Mouse (Mus musculus) kidney, postnatal 4 days (tissue): ENCODE measurements around the gene Dohh.

Source experiments
- DNase-seq, 2 experiments: peaks; one replicate each; pipeline ENCODE4 v3.0.0; 2021; ENCODE audit warnings: mixed read lengths in 2 of 2

The Dohh gene

DNA sequence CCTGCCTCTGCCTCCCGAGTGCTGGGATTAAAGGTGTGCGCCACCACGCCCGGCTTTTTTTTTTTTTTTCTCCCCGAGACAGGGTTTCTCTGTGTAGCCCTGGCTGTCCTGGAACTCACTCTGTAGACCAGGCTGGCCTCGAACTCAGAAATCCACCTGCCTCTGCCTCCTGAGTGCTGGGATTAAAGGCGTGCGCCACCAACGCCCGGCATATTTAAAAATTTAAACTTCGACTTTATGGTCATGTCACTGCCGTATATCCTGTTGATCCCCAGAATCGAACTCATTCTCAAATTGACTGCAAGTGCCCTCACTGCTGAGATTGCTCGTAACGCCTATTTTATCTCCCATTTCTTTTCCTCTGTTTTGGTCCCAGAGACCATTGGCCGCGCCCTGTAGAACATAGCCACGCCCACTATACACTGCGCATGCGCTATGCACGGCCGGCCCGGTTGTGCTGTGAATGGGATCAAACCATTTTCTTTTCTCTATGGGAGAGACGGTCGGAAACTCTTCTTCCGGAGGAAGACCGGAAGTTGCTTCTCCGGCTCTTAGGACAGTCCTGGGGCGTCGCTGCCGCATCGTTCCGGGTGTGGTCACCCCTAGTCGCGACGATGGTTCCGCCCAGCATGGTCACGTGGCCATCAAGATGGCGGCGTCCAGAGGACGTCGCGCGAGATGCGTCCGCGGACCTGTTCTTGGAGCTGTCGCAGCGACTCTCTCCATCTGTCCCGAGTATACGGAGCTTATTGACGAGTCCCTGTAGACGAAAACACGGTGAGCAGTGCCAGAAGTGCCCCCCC, at the start of gene Dohh, which contains the start of gene Gm48551:
TSS of gene Dohh (plus strand) at position 627 of the 803 bp plus-strand sequence.
TSS of gene Gm48551 (plus strand) at position 665 of the 803 bp plus-strand sequence.
- DNase-seq, result peak; percentile 100

DNA sequence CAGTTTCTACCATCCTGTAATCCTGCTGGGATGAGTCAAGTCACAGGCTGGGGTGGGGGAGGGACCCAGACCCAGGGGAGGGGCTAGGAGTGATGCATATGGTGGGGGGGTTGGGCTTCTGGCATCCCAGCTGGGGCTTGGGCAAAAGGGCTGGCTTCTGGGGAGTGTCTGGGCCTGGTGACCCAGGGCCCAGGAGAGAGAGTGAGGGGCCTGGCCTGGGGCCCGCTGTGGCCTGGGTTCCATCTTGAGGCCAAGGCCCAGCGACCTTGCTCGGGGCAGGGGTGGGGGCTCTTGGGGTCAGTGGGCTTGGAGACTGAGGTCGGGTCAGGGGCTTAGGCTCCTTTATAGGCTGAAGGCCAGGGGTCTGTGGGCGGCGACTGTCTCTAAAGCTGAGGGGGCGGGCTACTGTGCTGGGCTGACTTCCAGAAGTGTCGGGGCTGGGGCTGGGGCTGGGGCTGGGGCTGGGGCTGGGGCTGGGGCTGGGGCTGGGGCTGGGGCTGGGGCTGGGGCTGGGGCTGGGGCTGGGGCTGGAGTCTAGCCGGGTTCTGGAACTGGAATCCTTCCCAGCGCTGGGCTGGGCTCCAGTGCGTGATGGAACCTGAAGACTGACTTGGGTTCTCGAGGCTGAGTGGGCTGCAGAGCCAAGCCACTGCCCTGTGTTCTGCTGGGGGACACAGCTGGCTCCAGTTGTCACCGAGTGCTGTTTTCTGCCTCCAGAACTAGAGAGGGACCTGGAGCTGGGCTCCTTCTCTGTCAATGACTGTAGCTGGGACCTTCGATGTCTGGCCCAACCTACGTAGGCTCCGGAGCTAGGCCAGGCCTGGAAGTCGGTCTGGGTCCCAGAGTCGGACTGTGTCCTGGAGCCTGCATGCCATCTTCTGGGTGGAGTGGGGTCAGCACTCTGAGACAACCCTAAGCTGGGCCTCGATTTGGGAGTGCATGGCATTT, 48.6 kb upstream of the Dohh start:
- peak; percentile 57 to 71 for DNase-seq

DNA sequence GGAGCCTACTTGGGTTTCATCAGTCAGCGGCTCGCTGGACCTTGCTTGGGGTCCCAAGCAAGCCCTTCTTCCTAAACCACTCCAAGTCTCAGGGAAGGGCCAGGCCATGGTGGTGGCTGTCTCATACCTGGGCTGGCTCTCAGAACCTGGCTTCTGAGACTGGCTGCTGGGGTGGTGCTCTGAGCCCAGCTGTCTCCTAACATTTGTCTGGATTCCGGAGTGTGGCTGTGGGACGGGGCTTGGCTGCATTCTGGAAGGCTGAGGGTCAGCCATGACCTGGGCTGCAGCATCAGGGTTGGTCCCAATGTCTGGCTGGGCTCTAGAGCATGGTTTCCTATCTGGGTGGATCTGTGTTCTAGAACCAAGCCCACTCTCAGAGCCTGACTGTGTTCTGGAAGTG, 47.7 kb upstream of the Dohh start:
- no peak for DNase-seq

DNA sequence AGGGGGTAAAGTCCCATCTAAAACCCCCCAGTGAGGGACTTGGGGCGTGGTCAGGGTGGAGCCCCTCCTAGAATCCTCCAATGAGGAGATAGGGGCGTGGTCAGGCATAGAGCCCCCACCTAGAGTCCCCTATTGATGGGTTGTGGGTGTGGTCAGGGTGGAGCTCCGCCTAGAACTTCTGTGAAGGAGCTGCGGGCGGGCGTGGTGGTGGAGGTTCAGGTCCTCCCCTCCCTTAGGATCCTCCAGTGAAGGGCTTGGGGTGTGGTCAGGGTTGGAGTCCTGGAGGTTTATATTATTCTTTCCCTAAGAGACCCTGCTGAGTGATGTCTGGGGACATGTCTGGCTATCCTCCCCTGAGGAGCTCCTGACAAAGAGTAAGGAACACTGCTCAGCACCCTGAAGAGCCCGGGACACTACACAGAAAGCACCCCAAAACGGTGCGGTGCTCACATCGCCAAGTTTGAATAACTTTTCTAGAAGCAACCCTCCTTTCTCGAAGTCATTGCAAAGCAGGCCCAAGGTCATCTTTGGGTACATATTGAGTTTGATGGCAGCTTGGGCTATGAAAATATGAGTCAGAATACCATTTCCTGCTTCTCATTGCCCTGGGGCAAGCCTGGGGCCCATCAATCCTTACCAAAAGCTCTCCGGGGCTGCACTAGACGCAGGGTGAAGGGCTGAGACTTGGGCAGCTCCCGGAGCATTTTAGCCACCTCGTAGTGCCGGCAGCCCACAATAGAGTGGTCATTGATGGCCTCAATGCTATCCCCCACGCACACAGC, 43.5 kb upstream of the Dohh start:
- no peak for DNase-seq

DNA sequence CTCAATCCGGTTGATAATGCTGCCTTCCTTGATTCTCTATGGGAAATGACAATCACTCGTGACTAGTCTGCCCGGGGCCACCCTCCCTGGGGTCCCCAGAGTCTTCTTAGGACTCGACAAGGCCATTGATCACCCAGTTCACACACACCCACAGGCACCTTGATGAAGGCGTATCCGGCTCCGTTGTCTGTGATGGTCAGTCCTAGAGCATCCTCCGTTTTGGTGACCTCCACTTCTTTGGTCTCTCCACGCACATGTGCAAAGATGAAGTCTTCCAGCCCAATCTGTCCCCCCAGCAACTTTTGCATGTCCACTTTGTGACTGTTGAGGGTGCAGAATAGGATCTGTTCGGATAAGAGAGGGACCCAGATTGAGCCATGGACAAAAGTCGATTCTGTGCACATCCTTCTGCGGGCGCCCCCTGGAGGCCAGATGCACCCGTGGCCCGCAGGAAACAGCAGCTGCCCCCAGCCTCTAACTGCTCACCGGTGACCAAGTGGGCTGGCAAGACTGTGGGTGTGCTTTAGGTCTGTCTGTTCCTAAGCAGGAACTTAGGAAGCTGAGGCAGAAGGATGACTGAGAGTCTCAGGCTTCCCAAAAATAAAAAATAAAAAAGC, 42.8 kb upstream of the Dohh start:
- DNase-seq, result peak; percentile 88 to 90

DNA sequence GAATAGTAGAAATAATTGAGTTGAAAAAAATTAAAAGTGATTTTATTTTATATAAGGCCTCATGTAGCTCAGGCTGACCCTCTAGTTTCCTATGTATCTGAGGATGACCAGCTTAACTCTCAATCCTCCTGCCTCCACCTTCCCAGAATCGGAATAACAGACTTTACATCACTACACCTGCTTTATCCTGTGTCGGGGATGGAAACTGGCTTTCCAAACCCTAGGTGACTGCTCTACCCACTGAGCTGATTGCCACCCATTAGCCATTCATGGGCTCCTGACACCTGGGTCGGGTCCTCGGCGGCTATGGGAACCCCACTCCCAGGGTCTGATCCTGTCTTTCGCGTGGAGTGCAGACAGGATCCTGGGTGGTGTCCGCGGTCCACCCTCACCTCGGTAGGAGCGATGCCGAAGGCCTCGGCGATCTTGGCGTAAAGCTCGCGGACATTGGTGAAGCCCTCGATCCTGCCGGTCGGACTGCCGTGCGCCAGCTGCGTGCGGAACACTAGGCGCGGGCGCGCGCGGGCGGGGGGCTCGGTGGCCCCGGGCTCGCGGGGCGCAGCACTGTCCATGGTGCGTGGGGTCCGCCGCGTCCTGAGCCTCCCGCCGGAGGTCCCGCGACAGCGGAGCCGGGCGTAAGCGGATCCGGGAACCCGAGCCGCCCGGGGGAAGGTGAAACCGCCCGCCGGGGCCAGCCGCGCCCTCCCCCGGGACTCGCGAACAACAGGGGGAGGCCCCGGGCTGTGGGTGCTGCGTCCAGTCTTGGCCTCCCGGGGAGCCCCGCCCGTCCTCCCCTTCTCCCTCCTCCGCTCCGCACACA, 41.3 kb upstream of the Dohh start, which contains the start of gene Gipc3:
TSS of gene Gipc3 (minus strand) at position 581 of the 820 bp plus-strand sequence.
- no peak for DNase-seq

DNA sequence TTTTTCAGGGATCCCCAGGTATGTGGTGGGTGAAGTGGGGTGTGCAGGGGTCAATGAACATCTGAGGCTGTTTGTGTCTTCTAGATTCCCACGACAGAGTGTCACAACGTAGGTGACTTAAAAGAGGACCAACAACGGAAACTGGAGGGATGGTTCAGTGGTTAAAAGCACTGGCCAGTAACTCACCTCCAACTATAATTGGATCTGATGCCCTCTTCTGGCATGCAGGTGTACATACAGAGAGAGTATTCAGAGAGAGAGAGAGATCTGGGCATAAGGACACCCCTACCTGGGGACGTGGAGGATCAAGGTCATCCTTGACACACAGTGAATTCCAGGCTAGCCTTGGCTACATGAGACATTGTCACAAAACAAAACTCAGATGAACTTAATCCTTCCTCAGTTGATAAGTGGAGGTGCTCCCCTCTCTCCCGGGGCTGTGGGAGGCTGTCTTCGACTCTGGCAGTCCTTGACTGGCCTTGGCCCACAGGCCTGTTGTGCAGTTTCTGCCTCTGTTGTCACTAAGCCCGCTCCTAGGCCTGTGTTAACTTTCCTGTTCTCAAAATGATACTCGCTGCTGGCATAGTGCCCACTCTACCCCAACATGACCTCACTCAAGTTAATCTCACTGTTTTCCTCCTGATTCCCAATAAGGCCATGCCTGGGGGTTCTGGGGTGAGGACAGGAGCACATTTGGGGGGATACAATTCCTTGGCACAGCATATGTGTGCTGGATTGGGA, 39.6 kb upstream of the Dohh start:
- no peak for DNase-seq

DNA sequence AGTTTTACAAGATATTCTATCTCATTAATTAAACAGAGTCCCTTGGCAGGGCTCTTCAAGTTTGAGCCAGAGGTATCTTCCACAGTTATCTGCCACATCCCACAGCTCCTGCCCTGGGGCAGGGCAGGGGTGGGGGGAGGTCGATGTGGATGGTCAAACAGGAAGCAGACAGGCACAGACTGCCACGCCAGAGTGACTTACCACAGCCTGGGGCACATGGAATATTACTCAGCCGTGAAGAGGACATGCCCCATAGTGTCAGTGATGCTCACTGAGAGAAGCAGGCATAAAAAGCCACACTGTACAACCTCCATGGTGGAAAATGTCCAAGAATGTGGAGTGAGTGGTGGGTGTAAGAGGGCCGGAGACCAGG, 39.1 kb upstream of the Dohh start:
- no peak for DNase-seq

DNA sequence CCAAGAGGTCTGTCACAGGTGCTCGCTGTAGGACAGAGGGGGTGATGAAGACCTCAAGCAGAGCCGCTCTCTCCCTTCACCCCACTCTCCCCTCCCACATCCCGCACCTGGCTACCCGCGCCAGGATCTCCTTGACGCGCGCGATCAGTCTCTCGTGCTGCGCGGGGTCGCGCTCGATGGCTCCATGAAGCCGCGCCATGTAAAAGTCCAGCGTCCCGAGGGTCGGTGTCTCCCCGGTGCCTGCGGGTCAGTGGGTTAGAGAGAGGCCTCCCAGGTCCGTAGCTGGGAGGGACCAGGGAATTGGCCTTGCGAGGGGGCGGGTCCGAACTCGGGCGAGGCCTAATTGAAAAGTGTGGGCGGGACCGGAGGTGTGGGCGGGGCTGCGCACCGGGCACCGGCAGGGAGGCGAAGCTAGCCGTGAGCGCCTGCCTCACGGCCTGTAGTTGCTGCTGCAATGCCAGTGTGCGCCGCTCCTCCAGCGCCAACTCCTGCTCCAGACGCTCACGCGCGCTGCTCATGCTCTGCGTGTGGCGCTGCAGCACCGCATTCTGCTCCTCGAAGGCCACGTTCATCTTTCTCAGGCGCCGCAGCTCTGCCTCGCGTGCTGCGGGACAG, 37.7 kb upstream of the Dohh start:
- peak; percentile 86 to 91 for DNase-seq

DNA sequence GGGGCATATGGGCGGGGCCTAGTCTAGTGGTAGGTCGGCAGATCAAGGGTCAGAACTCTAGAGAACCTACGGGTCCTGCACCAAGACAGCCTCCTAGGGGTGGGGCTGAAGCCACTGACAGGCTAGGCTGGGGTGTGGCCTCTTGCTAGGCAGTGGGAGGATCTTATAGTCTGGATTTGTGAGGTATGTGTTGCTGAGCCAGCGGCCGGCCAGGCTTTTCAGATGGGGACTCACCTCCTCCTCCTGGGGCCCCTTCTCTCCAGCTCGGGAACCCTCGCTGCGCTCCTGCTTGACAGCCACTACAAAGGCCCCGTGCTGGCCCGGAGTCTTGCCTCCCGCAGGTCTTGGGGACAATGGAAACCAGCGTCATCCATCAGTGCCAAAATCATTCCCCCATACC, 35.1 kb upstream of the Dohh start:
- DNase-seq, result peak; percentile 61 to 77

DNA sequence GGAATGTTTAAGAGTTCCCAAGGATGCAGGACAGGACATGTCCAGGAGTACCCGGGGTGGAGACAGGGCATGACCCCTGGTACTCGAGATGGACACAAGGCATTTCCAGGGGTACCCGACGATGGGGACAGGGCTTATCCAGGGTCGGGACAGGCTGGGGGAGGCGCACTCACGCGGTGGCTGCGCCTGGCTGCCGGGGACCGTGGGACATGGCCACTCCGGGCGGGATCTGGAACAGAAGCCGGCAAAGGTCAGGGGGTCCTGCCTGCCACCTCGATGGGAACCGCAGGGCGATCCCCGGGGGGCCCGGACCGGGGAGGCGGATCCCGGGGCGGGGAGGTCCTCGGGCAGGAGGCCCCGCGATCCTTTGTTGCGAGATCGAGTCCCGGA, 34.3 kb upstream of the Dohh start:
- DNase-seq, result no peak

DNA sequence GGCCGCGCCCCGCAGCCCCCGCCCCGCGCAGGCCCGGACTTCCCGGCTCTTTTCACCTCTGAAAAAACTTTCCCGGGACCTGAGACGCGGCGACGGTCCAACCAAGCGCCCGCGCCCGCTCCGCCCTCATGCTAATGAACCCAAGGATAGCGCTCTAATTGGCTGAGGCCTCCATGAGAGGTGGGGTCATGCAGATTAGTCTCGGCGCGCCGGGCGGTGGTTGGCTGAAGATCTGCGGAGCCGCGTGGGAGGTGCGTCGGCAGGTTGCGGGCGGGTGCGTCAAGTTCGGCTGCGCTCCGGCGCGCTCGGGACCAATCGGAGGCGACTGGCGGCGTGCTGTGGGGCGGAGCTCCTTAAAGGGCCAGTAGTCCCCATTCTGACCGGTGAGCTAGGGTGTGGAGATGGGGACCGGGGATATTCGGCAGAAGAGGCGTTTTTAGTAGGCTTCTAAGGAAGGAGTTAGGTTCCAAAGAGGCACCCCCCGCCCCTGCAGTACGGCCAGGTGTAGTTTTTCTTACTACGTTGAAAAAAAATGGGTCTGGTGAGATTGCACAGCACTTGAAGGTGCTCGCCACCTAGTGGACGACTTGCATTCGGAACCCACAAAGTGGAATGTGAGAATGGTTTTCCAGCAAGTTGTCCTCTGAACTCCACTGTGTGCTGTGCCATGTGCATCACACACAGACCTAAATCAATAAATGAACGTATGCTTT, 33.7 kb upstream of the Dohh start, which contains the start of gene Hmg20b:
TSS of gene Hmg20b (minus strand) at position 130 of the 713 bp plus-strand sequence.
- DNase-seq, result peak; percentile 99 to 100

DNA sequence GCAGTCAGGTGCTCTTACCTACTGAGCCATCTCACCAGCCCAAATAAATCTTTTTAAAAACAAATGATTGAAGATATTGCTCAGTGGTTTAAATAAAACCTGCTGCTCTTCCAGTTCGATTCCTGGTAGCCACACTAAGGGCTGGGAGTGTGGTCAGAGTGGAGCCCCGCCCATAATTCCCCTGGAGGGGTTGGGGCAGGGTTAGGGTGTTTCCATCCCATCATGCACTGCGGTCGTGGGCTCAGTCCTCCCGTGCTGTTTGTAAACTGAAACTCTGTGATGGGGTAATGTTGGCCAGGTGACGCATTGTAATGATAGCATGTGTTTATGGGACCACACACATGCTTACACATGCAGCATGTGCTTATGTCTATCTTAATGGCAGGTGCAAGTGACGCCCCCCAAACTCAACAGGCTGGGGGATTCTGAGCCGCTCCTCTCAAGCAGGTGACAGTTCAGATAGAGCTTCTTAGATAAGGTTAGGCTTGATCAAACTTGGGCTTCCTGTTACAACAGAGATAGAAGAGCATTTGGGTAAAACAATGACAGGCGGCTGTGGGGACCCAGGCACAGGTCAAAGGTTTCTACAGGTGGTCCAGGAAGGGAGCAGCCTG, 32.4 kb upstream of the Dohh start:
- no peak for DNase-seq

DNA sequence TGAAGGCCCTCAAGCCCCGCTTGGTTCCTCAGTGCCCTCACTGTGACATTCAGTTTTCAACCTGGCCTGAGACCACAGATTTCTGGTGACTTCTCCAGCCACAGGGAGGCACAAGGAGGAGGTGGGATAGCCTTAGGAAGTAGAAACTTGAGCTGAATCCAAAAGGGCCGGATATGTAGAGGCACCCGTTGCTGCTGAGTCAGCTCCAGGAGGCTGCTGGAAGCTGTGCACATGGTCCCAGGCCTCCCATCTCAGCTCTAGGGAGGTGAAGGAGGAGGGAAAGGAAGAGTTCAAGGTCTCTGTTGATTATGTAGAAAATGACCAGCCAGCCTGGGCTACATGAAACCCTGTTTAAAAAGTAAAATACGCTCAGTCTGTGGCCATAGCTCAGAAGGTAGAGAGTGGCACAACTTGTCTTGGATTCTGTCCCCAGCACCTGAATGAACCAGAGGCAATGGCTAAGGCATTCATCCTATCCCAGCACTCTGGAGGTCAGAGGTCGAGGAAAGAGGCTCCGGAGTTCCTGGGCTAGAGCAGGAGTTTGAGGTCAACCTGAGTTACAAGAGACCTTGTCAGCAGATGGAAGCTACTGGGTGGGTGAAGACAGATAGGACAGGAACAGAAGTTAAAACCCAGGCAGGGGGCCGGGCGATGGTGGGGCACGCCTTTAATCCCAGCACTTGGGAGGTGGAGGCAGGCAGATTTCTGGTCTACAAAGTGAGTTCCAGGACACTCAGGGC, 29.3 kb upstream of the Dohh start:
- no peak for DNase-seq

DNA sequence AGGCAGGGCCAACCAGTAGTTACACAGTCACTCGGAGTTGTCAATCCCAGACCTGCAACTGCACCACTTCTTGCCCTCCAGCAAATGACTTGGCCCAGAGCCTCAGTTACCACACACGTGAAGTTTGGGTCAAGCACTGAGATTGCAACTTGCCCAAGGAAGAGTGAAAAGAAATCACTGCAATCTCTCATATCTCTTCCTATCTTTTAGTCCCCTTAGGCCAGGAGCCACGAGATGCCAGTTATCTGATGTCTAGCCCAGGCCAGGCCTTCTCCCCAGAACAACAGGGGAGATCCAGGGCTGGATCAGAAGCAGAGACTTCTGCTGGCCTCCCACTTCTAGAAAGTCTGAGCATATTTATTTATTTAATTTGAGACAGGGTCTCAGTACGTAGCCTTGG, 28.7 kb upstream of the Dohh start:
- no peak for DNase-seq

DNA sequence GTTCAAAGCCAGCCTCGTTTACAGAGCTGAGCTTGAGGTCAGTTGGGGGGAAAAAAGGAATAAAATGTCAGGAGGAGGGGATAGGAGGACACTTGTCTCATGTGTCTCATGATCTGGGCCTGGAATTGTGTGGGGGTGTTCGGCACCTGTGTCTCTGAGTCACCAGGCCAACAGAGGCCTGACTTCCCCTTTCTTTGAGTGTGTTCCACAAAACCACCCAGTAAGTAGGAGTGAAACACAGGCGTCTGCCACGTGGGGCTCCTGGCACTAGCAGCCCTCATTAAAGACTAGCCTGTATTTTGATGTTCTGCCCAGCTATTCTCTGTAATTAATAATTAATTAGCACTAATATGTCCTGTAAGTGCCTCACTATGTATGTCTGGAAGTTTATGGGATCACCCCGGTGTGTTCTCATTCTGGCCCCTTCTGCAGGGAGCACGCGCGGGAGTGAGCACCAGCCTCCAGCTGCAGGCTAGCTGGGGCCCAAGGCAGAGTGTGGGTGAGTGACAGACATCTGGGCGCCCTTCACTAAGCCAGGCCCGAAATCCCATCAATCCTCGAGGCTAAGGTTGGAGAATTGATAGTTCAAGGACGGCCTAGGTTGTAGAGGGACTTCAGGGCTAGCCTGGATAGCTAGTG, 27.8 kb upstream of the Dohh start:
- no peak for DNase-seq

DNA sequence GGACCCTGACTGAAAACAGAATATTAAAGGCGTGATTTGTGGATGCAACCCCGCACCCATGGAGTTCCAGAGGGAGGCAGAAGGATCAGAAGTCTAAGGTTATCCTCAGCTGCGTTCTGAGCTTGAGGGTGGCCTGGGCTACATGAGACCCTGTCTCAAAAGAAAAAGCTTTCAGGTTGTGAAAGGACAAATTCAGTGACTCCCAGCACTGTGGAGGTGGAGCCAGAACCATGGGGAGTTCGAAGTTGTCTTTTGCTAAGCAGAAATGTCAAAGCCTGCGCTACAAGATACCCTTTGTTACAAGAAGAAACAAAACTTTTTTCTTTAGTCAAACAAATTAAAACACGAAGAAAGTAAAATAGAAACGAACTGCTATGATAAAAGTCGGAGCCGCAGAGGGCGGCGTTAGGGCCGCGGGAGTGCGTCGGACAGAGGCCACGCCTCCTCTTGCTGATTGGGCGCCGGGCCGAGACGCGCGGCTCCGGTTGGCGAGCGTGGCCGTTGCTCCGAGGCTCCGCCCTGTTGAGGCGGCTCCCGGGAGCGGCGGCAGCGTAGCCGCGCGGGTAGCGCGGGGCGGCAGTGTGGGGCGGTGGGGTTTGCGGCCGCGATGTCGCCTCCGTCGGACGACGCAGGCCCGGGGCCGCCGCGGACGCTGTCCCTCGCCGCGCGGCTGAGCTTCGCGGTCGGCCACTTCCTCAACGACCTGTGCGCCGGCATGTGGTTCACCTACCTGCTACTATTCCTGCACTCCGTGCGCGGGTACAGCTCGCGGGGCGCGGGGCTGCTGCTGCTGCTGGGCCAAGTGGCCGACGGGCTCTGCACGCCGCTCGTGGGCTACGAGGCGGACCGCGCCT, 27.0 kb upstream of the Dohh start, which contains the start of gene Mfsd12:
TSS of gene Mfsd12 (plus strand) at position 501 of the 854 bp plus-strand sequence.
- DNase-seq, result peak; percentile 92 to 96
